Mouse (Mus musculus) kidney, postnatal 10 days (tissue): ENCODE results near the gene Lzts2.

Source experiments
- DNase-seq: peaks from one replicate; pipeline ENCODE4 v3.0.0; 2021; ENCODE audit warnings: mixed read lengths

Lzts2 gene

DNA sequence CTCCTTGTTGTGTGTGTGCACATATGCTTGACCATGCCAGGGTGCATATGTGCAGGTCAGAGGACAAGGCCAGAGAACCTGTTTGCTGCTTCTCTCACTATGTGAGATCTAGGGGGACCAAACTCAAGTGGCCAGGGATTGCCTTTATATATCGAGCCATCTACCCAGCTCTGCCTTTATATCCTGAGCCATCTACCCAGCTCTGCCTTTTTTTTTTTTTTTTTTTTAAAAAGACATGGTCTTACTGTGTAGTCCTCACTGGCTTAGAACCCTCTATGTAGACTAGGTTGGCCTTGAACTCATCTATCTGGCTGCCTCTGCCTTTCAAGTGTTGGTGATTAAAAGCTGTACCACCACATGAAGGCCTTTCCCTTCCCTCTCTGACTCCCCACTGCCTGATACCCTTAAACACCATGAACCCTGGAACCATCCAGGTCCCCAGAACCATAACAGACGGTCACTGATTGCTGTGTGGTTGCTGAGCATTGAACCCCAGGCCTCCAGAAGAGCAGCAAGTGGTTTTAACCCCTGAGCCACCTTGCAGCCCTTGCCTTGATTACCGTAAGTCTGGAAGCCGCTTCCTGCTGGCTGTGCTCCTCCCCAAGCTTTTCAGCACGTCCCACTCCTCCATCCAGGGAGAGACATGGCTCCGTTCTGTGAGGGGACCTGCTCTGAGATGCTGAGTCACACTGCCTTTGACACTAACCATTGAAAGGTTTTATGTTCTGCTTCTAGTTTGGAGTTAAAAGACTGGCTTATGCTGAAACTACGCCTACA lies 10.3 kb upstream of the Lzts2 start:
- no peak for DNase-seq

DNA sequence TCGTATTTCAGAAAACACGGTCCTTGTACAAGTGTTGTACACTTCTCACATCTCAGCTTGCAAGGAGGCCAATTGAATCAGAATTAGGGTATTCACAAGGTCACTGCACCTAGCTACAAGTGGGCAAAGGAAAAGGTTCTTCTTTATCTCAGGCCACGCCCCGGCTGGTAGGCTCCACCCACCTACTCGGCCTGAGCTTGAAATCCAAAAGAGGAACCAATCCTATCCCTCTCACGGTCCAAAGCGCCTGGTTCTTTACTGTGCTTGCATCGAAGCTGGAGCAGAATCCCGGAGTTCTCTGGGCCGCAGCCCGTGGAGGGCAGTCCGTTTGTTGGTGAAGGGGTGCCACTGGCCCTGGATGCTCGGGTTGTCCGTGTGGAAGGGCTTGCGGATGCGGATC lies 8.8 kb upstream of the Lzts2 start, which contains the start of gene Twnk:
Twnk (plus strand) TSS at position 220 of the 400 bp plus-strand sequence.
- DNase-seq = peak; percentile 76

DNA sequence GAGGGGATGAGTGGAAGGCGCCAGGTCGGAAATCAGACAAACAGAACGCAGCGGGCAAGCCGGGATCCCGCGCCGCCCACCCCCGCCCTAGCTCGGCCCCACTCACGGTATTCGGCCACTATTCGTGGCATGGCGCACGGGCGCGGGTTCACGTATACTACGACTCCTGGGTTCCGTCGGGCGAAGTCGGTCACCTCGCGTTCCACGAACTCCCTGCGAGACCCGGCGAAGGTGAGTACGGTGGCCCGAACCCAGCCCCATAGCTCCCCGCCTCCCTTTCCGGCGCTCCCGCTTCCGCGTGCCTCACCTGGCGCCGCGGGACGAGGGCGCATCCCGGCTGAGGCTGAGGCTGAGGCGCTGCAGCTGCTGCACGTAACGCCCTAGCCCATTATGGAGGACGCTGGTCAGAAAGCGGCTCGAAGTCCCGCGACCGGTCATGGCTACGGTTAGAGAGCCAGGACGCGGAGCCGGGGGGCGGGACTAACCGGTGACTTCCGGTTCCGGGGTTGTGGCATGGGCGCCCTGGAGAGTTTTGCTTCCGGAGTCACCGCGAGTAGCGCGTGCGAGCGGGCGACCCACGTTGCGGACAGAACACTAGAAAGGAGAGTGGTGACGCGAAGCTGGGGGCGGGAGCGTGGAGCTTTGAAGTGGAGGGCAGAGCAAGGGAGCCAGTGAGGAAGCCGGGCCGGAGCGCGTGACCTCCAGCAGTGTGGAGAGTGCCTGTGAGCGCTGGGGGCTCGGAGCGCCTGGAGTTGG lies 8.1 kb upstream of the Lzts2 start, which contains the start of gene Mrpl43:
Mrpl43 (minus strand) TSS at position 486 of the 756 bp plus-strand sequence.
- DNase-seq = peak; percentile 98

DNA sequence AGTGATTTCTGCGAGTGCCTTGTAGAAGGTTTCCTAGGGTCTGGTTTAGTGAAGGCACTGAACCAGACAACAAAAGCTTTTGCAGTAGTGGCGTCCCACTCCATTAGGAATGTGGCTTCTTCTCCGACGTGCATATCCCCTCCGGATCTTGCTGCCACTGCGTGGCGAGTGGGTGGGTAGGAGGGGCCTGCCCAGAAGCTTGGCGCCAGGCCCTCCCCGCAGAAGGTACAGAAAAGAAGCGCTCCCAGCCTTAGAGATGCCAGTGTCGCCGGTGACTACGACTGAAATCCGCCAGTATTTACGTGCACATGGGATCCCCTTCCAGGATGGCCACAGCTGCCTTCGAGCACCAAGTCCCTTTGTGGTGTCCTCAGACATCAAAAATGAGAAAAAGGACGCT lies 7.2 kb upstream of the Lzts2 start:
- DNase-seq = no peak

DNA sequence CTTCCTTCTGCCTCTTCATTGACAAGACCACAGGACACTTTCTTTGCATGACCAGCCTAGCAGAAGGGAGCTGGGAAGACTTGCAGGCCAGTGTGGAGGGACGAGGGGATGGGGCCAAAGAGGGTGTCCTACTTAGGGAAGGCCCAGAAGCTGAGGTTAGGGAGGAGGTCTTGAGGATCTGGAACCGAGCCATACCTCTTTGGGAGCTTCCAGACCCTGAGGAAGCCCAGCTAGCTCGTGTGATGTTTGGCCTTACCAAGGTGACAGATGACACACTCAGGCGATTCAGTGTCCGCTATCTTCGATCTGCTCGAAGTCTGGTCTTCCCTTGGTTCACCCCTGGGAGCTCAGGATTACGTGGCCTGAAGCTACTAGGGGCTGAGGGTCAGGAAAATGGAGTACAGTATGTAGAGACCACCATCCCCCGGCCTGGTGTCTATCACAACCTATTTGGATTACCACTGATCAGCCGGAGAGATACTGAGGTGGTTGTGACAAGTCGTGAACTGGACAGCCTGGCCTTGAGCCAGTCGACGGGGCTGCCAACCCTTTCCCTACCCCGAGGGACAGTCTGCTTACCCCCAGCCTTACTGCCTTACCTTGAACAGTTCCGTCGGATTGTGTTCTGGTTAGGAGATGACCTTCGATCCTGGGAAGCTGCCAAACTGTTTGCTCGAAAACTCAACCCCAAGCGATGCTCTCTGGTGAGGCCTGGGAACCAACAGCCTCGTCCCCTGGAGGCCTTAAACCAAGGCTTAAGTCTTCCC lies 6.6 kb upstream of the Lzts2 start:
- peak; percentile 71 for DNase-seq

DNA sequence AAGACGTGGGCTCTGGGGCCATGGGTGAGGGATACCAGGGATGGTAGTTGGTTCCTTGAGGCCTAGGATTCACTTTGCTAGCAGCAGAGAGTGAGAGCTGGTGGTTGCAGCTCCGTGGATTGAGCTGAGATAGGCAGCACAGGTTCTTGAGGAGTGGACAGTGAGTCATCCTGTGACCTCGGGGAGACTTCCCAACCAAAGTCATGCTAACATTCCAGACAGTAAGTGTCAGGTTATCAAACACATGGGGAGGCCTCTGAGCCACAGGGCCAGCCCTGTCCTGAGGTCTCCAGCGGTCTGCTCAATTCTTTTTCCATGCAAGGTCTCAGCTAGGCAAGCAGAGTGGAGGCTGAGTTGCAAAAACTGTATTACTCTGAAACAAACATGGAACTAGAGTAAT lies 3.6 kb upstream of the Lzts2 start:
- no peak for DNase-seq

DNA sequence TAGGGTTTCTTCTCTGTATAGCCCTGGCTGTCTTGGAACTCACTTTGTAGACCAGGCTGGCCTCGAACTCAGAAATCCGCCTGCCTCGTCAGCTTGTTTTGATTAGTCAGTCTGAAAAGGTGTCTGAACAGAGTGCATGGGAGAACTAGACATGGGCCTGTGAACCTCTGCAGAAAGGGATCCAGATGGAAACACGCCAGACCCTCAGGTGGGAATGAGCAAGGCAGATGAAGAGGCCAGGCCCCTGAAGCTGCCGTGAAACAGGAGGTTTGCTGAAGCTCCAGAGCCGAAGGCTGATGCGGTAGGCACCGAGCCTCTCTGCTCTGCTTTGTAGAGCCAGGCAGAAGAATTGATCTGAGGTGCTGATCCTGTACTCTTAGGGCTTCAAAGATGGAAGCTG lies 2.0 kb upstream of the Lzts2 start:
- DNase-seq = no peak

DNA sequence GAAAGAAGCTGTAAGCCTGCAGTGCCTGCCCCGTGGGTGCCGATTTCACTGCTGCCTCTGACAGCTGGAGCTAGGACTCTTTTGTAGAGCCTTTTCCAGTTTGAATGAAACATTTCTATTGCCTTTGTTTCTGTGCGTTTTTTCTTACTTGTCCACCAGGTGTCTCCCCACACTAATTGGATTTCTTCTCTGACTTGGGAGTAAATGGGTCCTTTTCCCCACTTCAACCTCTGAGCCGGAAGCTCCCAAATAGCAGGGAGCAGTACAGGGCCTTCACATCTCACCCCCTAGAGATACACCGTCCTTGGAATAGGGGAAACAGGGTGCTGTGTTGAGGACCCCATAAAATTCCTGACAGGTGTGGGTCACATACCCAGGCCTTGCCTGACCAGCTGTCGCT lies 1.6 kb upstream of the Lzts2 start:
- DNase-seq = peak; percentile 35

DNA sequence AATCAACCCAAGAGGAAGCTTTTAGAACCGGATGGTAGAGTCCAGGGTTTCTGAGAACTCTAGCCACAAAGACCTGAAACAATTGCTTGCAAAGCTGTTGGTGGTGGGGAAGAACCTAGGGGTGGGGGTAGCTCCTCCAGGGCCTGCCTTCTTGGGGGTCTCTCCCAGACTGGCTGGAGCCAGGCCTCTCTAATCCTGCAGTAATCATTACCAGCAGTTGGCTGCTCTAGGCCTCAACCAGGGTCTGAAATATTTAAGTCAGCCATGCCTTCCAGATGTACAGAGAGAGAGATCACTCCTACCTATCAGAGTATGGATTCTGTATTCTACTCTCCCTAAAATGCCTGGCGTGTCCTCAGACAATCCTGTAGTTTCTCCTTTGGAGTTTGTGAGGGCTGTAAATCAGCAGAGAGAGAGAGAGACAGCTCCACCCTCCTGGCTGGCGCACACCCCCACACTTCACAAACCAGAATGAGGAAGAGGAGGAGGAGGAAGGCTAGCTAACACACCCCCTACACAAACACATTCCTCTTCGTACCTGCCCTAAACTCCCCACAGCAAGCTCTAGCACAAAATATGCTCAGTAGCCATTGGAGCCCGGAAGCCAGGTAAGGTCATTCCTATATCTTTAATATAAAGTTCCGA lies 511 bp upstream of the Lzts2 start:
- peak; percentile 9 for DNase-seq

DNA sequence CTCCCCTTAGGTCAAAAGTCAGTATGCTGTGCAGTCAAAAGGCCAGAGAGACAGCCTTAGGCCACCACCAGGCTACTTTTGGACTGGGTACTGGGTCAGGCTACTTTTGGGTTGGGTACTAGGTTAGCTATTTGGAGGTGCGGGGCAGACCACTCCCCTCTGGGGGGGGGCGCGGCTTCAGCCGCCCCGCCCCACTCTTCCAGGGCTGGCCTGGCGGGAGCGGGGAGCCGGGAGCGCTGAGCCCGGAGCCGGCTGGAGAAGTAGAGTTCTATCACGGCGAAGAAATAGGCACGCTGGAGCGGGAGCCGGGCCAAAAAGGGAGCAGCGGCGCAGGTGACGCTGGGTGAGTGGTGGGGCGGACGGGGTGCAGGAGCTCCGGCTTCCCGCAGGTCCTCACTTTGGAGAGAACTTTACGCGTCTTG lies 778 bp downstream of the Lzts2 start:
- DNase-seq = peak; percentile 83

DNA sequence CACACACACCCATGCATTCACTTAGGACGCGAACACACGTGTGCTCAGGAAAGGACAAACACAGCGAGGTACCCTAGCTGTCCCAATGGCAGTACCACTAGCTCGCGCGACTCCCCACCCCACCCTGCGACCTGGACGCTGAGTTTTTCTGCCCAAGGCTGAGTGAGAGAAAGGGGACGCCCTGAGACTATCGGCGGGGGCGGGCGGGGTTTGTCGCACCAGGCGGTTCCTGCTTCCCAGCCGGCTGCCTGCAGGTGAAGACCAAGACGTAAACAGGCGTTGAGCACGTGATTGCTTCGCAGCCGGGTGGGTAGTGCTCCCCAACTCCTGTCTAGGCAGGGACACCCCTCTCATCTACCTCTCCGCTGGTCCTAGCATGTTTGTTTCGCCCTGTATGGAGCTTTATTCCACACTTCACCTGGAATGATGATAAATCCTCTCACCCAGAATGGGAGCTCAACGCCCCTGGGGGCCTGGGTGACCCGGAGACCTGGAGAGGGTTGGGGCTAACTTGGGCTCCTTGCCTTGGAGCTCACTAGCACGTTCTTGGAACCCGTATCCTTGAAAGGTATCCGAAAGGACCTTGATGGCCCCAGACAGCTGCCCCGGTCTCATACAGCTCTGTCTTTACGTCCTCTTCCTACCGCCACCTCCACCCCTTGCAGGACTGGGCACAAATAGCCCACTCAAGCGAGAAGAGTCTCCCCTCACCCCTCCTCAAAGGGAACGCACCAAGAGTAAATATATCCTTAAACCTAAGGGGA lies 1.5 kb downstream of the Lzts2 start:
- DNase-seq = peak; percentile 80

DNA sequence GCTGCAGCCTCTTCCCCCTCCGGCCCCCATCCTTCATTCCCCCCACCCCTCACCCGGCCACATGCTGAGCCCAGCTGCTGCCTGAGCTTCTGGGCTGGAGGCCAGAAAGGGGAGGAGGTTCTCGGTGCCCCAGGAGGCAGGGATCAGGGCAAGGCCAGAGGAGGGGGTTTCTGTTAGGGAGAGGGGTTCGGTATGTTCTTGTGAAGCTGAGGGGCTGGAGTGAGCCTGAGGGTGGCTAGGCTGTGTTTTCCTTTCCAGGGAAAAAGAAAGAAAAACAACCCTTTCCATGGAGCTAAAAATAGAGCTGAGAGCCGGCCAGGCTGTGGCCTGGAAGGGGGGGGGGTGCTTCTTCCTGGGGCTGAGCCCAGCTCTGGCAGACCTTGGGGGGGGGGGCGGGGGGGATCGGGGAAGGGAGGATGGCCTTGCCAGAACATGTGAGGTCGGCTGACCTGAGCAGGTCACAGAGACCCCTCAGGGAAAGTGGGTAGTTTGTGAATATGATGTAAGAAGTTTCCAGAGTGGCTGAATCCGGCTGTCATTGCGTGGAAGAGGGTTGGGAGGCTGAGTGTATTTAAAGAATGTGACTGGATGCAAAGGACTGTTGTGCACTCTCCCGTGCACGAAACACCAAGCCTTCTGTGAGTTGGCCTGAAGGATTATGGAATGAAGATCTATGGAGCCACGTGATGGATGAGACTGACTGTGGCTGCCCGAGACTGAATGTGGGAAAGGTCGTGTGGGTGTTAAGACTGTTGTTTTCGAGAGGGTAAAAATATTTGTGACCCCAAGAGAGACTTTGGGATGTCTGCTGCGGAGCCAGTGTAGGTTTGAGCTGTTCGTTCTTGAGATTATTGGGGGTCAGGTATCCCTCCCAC lies 2.4 kb downstream of the Lzts2 start:
- peak; percentile 94 for DNase-seq

DNA sequence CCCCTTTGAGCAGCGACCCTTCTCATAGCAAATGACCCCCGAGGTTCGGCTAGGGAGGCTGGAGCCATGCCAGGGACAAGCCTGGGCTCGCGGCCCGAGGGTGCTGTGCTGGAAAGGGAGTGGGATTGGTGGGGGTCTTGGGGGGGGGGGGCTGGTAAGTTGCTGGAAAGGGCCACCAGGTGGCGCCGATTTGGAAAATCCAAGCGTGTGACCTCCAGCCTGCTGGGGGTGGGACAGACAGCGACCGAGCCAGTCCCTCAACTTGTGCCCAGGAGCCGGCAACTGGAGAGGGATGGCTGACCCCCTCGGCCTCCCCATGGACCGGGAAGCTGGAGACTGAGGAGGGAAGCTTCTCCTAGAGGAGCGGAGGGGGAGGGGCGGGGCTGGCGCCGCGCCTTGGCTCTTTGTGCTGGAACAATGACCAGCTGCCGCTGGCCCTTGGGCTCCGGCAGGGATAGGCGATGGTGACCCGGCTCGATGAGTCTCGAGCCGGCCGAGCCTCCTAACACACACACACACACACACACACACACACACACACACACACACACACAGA lies 3.1 kb downstream of the Lzts2 start:
- peak; percentile 96 for DNase-seq

DNA sequence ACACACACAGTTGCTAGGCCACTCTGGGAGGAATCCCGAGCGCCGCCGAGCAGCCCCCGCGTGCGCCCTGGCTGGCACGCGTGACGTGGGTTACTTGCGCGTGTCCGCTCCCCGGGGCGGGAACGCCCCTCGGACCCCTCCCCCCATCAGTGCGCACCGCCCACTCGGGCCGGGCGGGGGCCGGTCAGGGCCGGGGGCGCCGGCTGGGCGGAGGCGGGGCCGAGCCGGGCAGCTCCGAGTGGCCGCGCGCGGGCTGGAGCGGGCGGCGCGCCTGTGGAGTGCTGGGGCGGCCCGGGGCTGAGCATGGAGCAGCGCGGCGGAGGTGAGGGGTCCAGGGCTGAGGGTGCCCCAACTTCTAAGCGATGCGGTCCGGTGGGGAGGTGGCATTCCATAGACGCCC lies 3.7 kb downstream of the Lzts2 start:
- DNase-seq = peak; percentile 96

DNA sequence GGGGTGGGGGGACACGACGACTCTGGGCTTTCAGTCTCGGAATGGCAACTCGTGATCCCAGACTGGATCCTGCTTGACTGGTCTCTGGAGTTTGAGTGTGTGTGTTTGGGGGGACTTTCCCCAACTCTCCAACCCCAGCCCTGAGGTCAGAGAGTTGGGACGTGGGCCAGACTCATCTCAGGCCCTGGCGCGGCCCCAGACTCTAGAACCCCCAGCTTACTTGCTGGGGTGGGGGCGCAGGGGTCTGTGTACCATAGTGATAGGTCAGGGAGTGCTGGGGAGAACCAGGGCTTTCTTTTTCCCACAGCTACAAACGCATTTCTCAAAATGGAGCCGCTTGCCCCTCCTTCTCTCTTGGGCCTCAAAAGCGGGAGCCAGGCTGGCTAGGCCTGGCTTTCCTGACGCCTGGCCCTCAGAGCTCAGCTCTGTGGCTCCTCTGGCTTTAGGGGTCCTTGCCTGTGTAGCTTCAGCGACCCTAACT lies 4.2 kb downstream of the Lzts2 start:
- peak; percentile 65 for DNase-seq

DNA sequence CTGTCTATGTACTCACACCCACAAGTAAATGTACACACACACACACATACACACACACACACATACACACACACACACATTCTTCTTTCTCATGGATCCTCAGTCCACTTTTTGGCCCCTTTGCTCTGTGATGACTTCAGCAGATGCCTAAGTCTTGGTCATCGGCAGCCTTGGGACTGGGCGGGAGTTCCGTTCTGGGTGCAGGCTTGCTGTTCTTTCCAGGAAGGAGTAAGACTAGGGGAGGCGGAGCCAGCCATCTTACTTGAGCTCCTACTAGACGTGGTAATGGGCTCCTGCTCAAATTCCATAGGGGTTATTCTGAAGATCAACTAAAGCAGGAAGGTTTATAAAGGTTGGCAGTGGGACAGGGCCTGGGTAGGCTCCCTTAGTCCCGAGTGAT lies 6.1 kb downstream of the Lzts2 start:
- peak; percentile 79 for DNase-seq

DNA sequence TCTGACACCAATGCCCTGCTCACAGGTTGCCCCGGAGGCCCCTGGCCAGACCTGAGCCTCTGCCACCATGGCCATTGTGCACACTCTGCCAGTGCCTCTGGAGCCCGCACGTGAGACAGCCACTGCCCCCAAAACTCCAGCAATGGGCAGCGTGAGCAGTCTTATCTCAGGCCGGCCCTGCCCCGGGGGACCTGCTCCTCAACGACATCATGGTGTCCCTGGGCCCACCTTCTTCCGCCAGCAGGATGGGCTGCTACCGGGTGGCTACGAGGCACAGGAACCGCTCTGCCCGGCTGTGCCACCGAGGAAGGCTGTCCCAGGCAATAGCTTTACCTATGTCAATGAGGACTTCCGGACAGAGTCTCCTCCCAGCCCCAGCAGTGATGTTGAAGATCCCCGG lies 7.1 kb downstream of the Lzts2 start:
- DNase-seq = no peak

DNA sequence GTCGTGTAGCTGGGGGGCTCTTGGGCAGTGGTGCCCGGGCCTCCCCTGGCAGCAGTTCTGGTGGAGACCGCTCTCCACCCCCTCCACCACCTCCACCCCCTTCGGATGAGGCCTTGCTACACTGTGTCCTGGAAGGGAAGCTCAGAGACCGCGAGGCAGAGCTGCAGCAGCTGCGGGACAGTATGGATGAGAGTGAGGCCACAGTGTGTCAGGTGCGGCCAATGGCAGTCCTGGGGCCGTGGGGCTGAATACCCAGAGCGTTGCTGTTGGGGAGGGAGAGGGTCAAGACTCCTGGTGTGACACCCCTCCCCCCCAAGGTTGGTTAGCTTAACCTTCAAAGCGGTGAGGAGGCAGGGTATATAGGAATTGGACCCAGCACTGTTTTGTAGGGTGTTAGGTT lies 9.8 kb downstream of the Lzts2 start:
- DNase-seq = peak; percentile 10

DNA sequence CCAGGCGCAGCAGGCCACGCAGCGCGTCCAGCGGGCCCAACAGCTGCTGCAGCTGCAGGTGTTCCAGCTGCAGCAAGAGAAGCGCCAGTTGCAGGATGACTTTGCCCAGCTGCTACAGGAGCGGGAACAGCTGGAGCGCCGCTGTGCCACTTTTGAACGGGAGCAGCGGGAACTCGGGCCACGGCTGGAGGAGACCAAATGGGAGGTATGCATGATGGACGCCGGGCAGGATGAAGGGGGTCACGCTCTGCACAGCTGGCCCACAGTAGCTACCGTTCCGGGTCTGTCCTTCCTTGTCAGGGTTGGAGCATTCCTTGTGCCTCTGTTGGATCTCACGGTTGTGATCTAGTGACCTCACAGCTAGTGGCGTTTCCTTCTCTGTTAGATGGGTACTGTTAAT lies 10.6 kb downstream of the Lzts2 start:
- DNase-seq = peak; percentile 22

DNA sequence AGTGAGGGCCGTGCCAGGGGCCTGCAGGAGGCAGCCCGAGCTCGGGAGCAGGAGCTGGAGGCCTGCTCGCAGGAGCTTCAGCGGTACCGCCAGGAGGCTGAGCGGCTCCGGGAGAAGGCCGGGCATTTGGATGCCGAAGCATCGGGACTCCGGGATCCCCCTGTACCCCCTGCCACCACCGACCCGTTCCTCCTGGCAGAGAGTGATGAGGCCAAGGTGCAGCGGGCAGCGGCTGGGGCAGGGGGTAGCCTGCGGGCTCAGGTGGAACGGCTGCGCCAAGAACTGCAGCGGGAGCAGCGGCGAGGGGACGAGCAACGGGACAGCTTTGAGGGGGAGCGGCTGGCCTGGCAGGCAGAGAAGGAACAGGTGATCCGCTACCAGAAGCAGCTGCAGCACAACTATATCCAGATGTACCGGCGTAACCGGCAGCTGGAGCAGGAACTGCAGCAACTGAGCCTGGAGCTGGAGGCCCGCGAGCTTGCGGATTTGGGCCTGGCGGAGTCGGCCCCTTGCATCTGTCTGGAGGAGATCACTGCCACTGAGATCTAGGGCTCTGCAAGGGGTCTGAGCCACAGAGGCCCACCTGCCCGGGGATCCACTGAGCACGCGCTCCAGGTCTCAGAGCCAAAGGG lies 11.8 kb downstream of the Lzts2 start:
- peak; percentile 28 for DNase-seq
